29 mouse cellular contexts compared by ENCODE assay signal in genomic region chr2:104472056-104472455, GRCm38 (mm10). TPM values are rescaled to one million over a fixed set of nuclear protein-coding genes. Genes with fewer than 3 reads are reported as not detected.
DNase-seq lines count a peak whose midpoint lies in the region; ATAC-seq and TF ChIP-seq lines count a peak whose summit lies in the region.
"Had no signal": no experiment of that assay in that cellular context is flagged by ENCODE, and none has a peak within 500 bp of the region (broad histone marks: within the 10 kb centered on the region; RNA-seq: fewer than 3 reads in every experiment).

No protein-coding gene starts in this region.

- H3K4me1 ChIP-seq in heart, embryonic 14.5 days (ENCODE audit: control insufficient read depth in 2 of 2, insufficient read depth in 2 of 2, low read length in 2 of 2) = peaks cover 11 to 36% of the 10 kb centered on the region in 2 experiments
- H3K4me1 ChIP-seq: stomach, embryonic 15.5 days had no signal

- no peaks in the 10 kb centered on the region for H3K27me3 ChIP-seq in heart, embryonic 14.5 days (ENCODE audit: control insufficient read depth, insufficient read depth, low read length)
- H3K27me3 ChIP-seq: embryonic facial prominence, embryonic 12.5 days; hindbrain, embryonic 13.5 days; limb, embryonic 15.5 days; liver, embryonic 13.5 days; megakaryocyte, embryonic 14.5 days; midbrain, embryonic 13.5 days; Patski; stomach, embryonic 15.5 days had no signal

- DNase-seq in gastrocnemius, postnatal 10 days = peak; percentile 16
- DNase-seq in gastrocnemius, adult 18-20 months (ENCODE audit: low spot score) = no peak
- no peak for DNase-seq in heart, postnatal 36 days
- no peak for DNase-seq in layer of hippocampus, adult 2 months (ENCODE audit: low spot score in 2 of 2)
- DNase-seq in layer of hippocampus, postnatal 25 days (ENCODE audit: extremely low spot score in 1 of 2, low spot score in 1 of 2) = no peak
- DNase-seq in gastrocnemius, postnatal 14 days = peak; percentile 39
- DNase-seq in urinary bladder, postnatal 10 days (ENCODE audit: low spot score) = no peak
- DNase-seq: adrenal gland, postnatal 10 days; cerebellum, adult 9-10 months; embryo, embryonic 11 days; kidney, adult 9 months; kidney, postnatal 10 days; layer of hippocampus, adult 9-11 months; liver, embryonic 13.5 days; lung, adult 18-20 months; lung, postnatal 4 days; right cerebral cortex, postnatal 25 days; thymus, postnatal 14 days had no signal

- no peak overlapping the region for H3K4me3 ChIP-seq in heart, embryonic 14.5 days (ENCODE audit: control insufficient read depth in 1 of 2, insufficient read depth in 1 of 2, low read depth in 1 of 2, low read length in 2 of 2)
- no peak overlapping the region for H3K4me3 ChIP-seq in layer of hippocampus, adult 2 months
- H3K4me3 ChIP-seq: embryonic facial prominence, embryonic 12.5 days; hindbrain, embryonic 13.5 days; limb, embryonic 15.5 days; liver, embryonic 13.5 days; megakaryocyte, embryonic 14.5 days; midbrain, embryonic 13.5 days; stomach, embryonic 15.5 days had no signal

- ATAC-seq in heart, embryonic 14.5 days (ENCODE audit: insufficient number of reproducible peaks, insufficient read depth, low FRiP score, low read depth) = no peak
- ATAC-seq: forebrain, embryonic 14.5 days; intestine, postnatal 0 days; lung, postnatal 0 days; midbrain, embryonic 13.5 days; Patski had no signal

- no peaks in the 10 kb centered on the region for H3K9me3 ChIP-seq in heart, embryonic 14.5 days (ENCODE audit: control insufficient read depth, low read length)
- H3K9me3 ChIP-seq: embryonic facial prominence, embryonic 12.5 days; hindbrain, embryonic 13.5 days; limb, embryonic 15.5 days; liver, embryonic 13.5 days; megakaryocyte, embryonic 14.5 days; midbrain, embryonic 13.5 days; stomach, embryonic 15.5 days had no signal

- TF ChIP-seq CTCF in layer of hippocampus, adult 2 months (conservative IDR thresholded peaks at IDR 0.05) = no peak

- no peak overlapping the region for H3K4me2 ChIP-seq in heart, embryonic 14.5 days (ENCODE audit: low read length)
- H3K4me2 ChIP-seq: embryonic facial prominence, embryonic 12.5 days; hindbrain, embryonic 13.5 days; limb, embryonic 15.5 days; liver, embryonic 13.5 days; midbrain, embryonic 13.5 days; stomach, embryonic 15.5 days had no signal

- peaks cover 15% of the 10 kb centered on the region for H3K36me3 ChIP-seq in heart, embryonic 14.5 days (ENCODE audit: control insufficient read depth, insufficient read depth, low read length)
- H3K36me3 ChIP-seq: embryonic facial prominence, embryonic 12.5 days; stomach, embryonic 15.5 days had no signal

- 79% methylated on average over 6 of the region's 6 CpGs for WGBS in heart, embryonic 14.5 days

- peak overlapping the region; percentile 16; the same call in 1 of the 2 replicates for H3K9ac ChIP-seq in heart, embryonic 14.5 days (ENCODE audit: low read length)
- H3K9ac ChIP-seq: embryonic facial prominence, embryonic 12.5 days; hindbrain, embryonic 13.5 days; limb, embryonic 15.5 days; liver, embryonic 13.5 days; midbrain, embryonic 13.5 days; stomach, embryonic 15.5 days had no signal

- H3K27ac ChIP-seq in heart, embryonic 14.5 days (replicated peaks in 1 of 2; ENCODE audit: control insufficient read depth in 1 of 2, insufficient read depth in 1 of 2, low read depth in 2 of 2, low read length in 2 of 2) = peak overlapping the region in 1 of 2 experiments; percentile 35; a peak in 2 of 4 replicates
- peak overlapping the region; percentile 5; the same call in 1 of the 2 replicates for H3K27ac ChIP-seq in layer of hippocampus, adult 2 months
- H3K27ac ChIP-seq: embryonic facial prominence, embryonic 12.5 days; hindbrain, embryonic 13.5 days; limb, embryonic 15.5 days; liver, embryonic 13.5 days; midbrain, embryonic 13.5 days; stomach, embryonic 15.5 days had no signal

- intact Hi-C loops in heart, postnatal 36 days (cut with DNase I) = no loop called here
- intact Hi-C loops in gastrocnemius, postnatal 14 days (cut with DNase I; ENCODE audit: low total_unique reads) = no loop called here

RNA-seq across cellular contexts. Expression of gene Hipk3, which starts 22.2 kb away (rescaled TPM):
- 100 to 1,000 TPM; 147 to 152 TPM for total RNA-seq in gastrocnemius, postnatal 10 days (2021)
- 100 to 1,000 TPM; 241 to 253 TPM for total RNA-seq in gastrocnemius, adult 18-20 months (2021)
- 72.7 and 74.0 TPM in 2 replicates for polyA plus RNA-seq in heart, embryonic 14.5 days (2014; fragmentation: Nextera tagmentation; extraction: Ambion mirVana)
- 100 to 1,000 TPM; 209 to 219 TPM for total RNA-seq in heart, postnatal 36 days (2021)
- 10 to 100 TPM; 69.4 to 72.5 TPM for total RNA-seq in layer of hippocampus, adult 2 months (2021)
- total RNA-seq in layer of hippocampus, postnatal 25 days (2021) = 10 to 100 TPM; 58.8 to 60.0 TPM
- total RNA-seq in gastrocnemius, postnatal 14 days (2021) = 100 to 1,000 TPM; 142 to 158 TPM

Comparison
In these comparisons a context has a peak if more than half of its experiments do, and no peak if none do; other contexts are left out.
1. DNase-seq: peak in gastrocnemius, postnatal 10 days (single experiment) and gastrocnemius, postnatal 14 days (single experiment); none in gastrocnemius, adult 18-20 months (single experiment), heart, postnatal 36 days (0 of 2), layer of hippocampus, adult 2 months (0 of 2), layer of hippocampus, postnatal 25 days (0 of 2) and urinary bladder, postnatal 10 days (single experiment).